Mouse (Mus musculus) forebrain, embryonic 15.5 days (tissue): ENCODE results near the gene Smim8. TPM values are rescaled to one million over a fixed set of nuclear protein-coding genes. Genes with fewer than 3 reads are reported as not detected.

Source experiments
- polyA plus RNA-seq: library from polyadenylated mRNA; unstranded; fragments of >200 nt; fragmentation: Nextera tagmentation; extraction: Ambion mirVana; gene quantifications from 2 replicates; pipeline ENCODE4 v1.2.1, GENCODE M21; 2015

Smim8 gene
- polyA plus RNA-seq, 1 experiment from 2014 or later: 48.5 TPM

Other genes with a start within 250 kb of the Smim8 start
- 104 and 106 TPM in 2 replicates for gene Akirin2, start 227.5 kb downstream of the Smim8 start, polyA plus RNA-seq
- gene Orc3, start 163.5 kb downstream of the Smim8 start, polyA plus RNA-seq: 92.9 and 93.2 TPM in 2 replicates
- 57.1 and 60.2 TPM in 2 replicates for gene Rars2, start 163.5 kb downstream of the Smim8 start, polyA plus RNA-seq
- gene Slc35a1, start 91.0 kb downstream of the Smim8 start, polyA plus RNA-seq: 50.6 and 52.3 TPM in 2 replicates
- gene Cfap206, start 48.2 kb downstream of the Smim8 start, polyA plus RNA-seq: 2.2 and 2.7 TPM in 2 replicates
- not detected in 2 replicates for gene Gm136, start 22.2 kb downstream of the Smim8 start, polyA plus RNA-seq
- gene Zfp292, start 104.5 kb upstream of the Smim8 start, polyA plus RNA-seq: 36.7 and 37.4 TPM in 2 replicates
- not detected in 2 replicates for gene Cga, start 115.4 kb upstream of the Smim8 start, polyA plus RNA-seq